Comparison of ENCODE assay signal across 20 mouse cellular contexts in genomic region chr10:126792371-126792835, GRCm38 (mm10).
DNase-seq lines count a peak whose midpoint lies in the region; ATAC-seq and TF ChIP-seq lines count a peak whose summit lies in the region.
"Had no signal": no experiment of that assay in that cellular context is flagged by ENCODE, and none has a peak within 500 bp of the region (broad histone marks: within the 10 kb centered on the region; RNA-seq: fewer than 3 reads in every experiment).

No protein-coding gene starts in this region.

- peak overlapping the region; percentile 10; the same call in 1 of the 2 replicates for H3K27ac ChIP-seq in heart, embryonic 11.5 days (ENCODE audit: low read depth, low read length)
- no peak overlapping the region for H3K27ac ChIP-seq in lung, postnatal 0 days (ENCODE audit: low read length)
- H3K27ac ChIP-seq in hindbrain, embryonic 13.5 days: peak overlapping the region; percentile 64
- no peak overlapping the region for H3K27ac ChIP-seq in hindbrain, embryonic 16.5 days (ENCODE audit: low read depth, low read length)
- H3K27ac ChIP-seq: embryonic facial prominence, embryonic 12.5 days; limb, embryonic 13.5 days; liver, embryonic 14.5 days; stomach, embryonic 15.5 days had no signal

- ATAC-seq in heart, embryonic 11.5 days (replicated peaks; ENCODE audit: insufficient number of reproducible peaks, low FRiP score, low TSS enrichment): 0 out of 2 replicates have a peak, but pooled peaks have one; percentile 61
- ATAC-seq in lung, postnatal 0 days: peak; percentile 14; the same call in 1 of the 2 replicates
- ATAC-seq in hindbrain, embryonic 13.5 days (ENCODE audit: low FRiP score): peak; percentile 67
- 0 out of 2 replicates have a peak, but pooled peaks have one; percentile 27 for ATAC-seq in hindbrain, embryonic 16.5 days
- ATAC-seq: Patski had no signal

- H3K9ac ChIP-seq in heart, embryonic 11.5 days (ENCODE audit: low read depth, low read length): no peak overlapping the region
- no peak overlapping the region for H3K9ac ChIP-seq in lung, postnatal 0 days (replicated peaks; ENCODE audit: low read depth)
- H3K9ac ChIP-seq in hindbrain, embryonic 13.5 days: no peak overlapping the region
- H3K9ac ChIP-seq in hindbrain, embryonic 16.5 days (ENCODE audit: low read depth, low read length): no peak overlapping the region
- H3K9ac ChIP-seq: embryonic facial prominence, embryonic 12.5 days; limb, embryonic 13.5 days; liver, embryonic 14.5 days; stomach, embryonic 15.5 days had no signal

- H3K4me2 ChIP-seq in heart, embryonic 11.5 days: 0 out of 2 replicates have a peak overlapping the region, but pooled peaks have one; percentile 18
- H3K4me2 ChIP-seq in lung, postnatal 0 days (replicated peaks; ENCODE audit: low read depth, low read length): no peak overlapping the region
- H3K4me2 ChIP-seq in hindbrain, embryonic 13.5 days: no peak overlapping the region
- no peak overlapping the region for H3K4me2 ChIP-seq in hindbrain, embryonic 16.5 days (ENCODE audit: low read length)
- H3K4me2 ChIP-seq: embryonic facial prominence, embryonic 12.5 days; limb, embryonic 13.5 days; stomach, embryonic 15.5 days had no signal

- H3K4me3 ChIP-seq in heart, embryonic 11.5 days (ENCODE audit: low read depth, low read length): no peak overlapping the region
- H3K4me3 ChIP-seq in lung, postnatal 0 days (ENCODE audit: low read depth, low read length): no peak overlapping the region
- no peak overlapping the region for H3K4me3 ChIP-seq in hindbrain, embryonic 13.5 days
- H3K4me3 ChIP-seq in hindbrain, embryonic 16.5 days (ENCODE audit: low read length): no peak overlapping the region
- H3K4me3 ChIP-seq: embryonic facial prominence, embryonic 12.5 days; limb, embryonic 13.5 days; myocyte; stomach, embryonic 15.5 days had no signal

- 36% methylated on average over 10 of the region's 10 CpGs for WGBS in heart, embryonic 11.5 days (ENCODE audit: insufficient replicate concordance)
- 45% methylated on average over 10 of the region's 10 CpGs for WGBS in lung, postnatal 0 days
- 50% methylated on average over 10 of the region's 10 CpGs for WGBS in hindbrain, embryonic 13.5 days
- WGBS in hindbrain, embryonic 16.5 days: 42% methylated on average over 10 of the region's 10 CpGs

- H3K36me3 ChIP-seq in heart, embryonic 11.5 days (ENCODE audit: control insufficient read depth, insufficient read depth, low read length): no peaks in the 10 kb centered on the region
- H3K36me3 ChIP-seq in lung, postnatal 0 days (ENCODE audit: insufficient read depth, low read length): no peaks in the 10 kb centered on the region
- H3K36me3 ChIP-seq in hindbrain, embryonic 13.5 days: no peaks in the 10 kb centered on the region
- no peaks in the 10 kb centered on the region for H3K36me3 ChIP-seq in hindbrain, embryonic 16.5 days (ENCODE audit: control insufficient read depth, insufficient read depth, low read length)
- H3K36me3 ChIP-seq: embryonic facial prominence, embryonic 12.5 days; limb, embryonic 13.5 days; stomach, embryonic 15.5 days had no signal

- no peaks in the 10 kb centered on the region for H3K27me3 ChIP-seq in heart, embryonic 11.5 days (ENCODE audit: control insufficient read depth, insufficient read depth, low read length)
- no peaks in the 10 kb centered on the region for H3K27me3 ChIP-seq in lung, postnatal 0 days (replicated peaks; ENCODE audit: insufficient read depth, low read length)
- no peaks in the 10 kb centered on the region for H3K27me3 ChIP-seq in hindbrain, embryonic 13.5 days
- H3K27me3 ChIP-seq in hindbrain, embryonic 16.5 days (replicated peaks; ENCODE audit: control insufficient read depth, insufficient read depth, low read length): no peaks in the 10 kb centered on the region
- H3K27me3 ChIP-seq: embryonic facial prominence, embryonic 12.5 days; limb, embryonic 13.5 days; stomach, embryonic 15.5 days had no signal

- TF ChIP-seq EP300 in lung, postnatal 0 days (IDR thresholded peaks at IDR 0.05): no peak

- H3K4me1 ChIP-seq in heart, embryonic 11.5 days (ENCODE audit: control insufficient read depth, insufficient read depth, low read length): peaks cover 3% of the 10 kb centered on the region; the same call in 1 of the 2 replicates
- H3K4me1 ChIP-seq in lung, postnatal 0 days (ENCODE audit: insufficient read depth, low read depth, low read length): no peaks in the 10 kb centered on the region
- peaks cover 31% of the 10 kb centered on the region for H3K4me1 ChIP-seq in hindbrain, embryonic 13.5 days (replicated peaks)
- H3K4me1 ChIP-seq in hindbrain, embryonic 16.5 days (ENCODE audit: control insufficient read depth, insufficient read depth, low read depth, low read length): peaks cover 6% of the 10 kb centered on the region; the same call in 1 of the 2 replicates
- H3K4me1 ChIP-seq: embryonic facial prominence, embryonic 12.5 days; stomach, embryonic 15.5 days had no signal

- no peaks in the 10 kb centered on the region for H3K9me3 ChIP-seq in heart, embryonic 11.5 days (replicated peaks; ENCODE audit: control insufficient read depth, low read length)
- H3K9me3 ChIP-seq in lung, postnatal 0 days (ENCODE audit: low read length): no peaks in the 10 kb centered on the region
- no peaks in the 10 kb centered on the region for H3K9me3 ChIP-seq in hindbrain, embryonic 13.5 days
- H3K9me3 ChIP-seq in hindbrain, embryonic 16.5 days (ENCODE audit: control insufficient read depth, low read length): no peaks in the 10 kb centered on the region
- H3K9me3 ChIP-seq: embryonic facial prominence, embryonic 12.5 days; limb, embryonic 13.5 days; stomach, embryonic 15.5 days had no signal

- no peak for DNase-seq in heart, adult 18-20 months
- no peak for DNase-seq in lung, postnatal 0 days (ENCODE audit: low spot score)
- no peak for DNase-seq in lung, postnatal 14 days
- no peak for DNase-seq in ovary, postnatal 14 days (ENCODE audit: low spot score)
- DNase-seq: adrenal gland, postnatal 25 days; cerebellum, adult 2 months; gastrocnemius, postnatal 14 days; kidney, adult 8-10 months; kidney, postnatal 36 days; spleen, adult 18-20 months; thymus, postnatal 14 days had no signal

- no peak for TF ChIP-seq CTCF in lung, postnatal 0 days (IDR thresholded peaks at IDR 0.05)

Comparison
In these comparisons a context has a peak if more than half of its experiments do, and no peak if none do; other contexts are left out.
1. H3K27ac ChIP-seq: peak in heart, embryonic 11.5 days (single experiment) and hindbrain, embryonic 13.5 days (single experiment); none in lung, postnatal 0 days (single experiment) and hindbrain, embryonic 16.5 days (single experiment).
2. ATAC-seq: peak in every context shown above with its lines; median percentile 67 in hindbrain, embryonic 13.5 days; 61 in heart, embryonic 11.5 days; 27 in hindbrain, embryonic 16.5 days; 14 in lung, postnatal 0 days.